ENCODE assay signal across 22 mouse cellular contexts in the genomic region with DNA sequence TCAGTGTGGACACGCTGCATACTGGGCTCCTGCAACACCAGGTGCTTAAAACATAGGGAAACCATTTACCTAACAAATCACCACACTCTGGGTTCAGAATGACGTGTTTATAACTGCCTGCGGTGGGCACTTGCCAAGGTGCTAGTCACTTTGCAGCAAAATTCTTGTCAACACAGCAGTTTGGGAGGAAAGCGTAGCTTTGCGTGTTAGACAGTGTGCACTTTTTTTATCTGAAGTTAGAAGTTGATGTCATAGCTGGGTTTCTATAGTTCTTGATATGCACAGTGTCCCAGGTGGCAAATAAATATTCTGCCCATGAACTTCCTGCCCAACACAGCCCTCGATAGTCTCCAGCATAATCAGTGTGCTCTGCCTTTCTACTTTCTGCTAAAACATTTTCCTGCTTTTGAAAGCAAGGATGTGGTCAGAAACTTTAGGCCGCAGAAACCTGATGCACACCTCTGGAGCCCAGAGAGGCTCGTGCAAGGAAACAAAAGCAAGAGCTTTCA.
DNase-seq lines count a peak whose midpoint lies in the region; ATAC-seq and TF ChIP-seq lines count a peak whose summit lies in the region.
"Had no signal": no experiment of that assay in that cellular context is flagged by ENCODE, and none has a peak within 500 bp of the region (broad histone marks: within the 10 kb centered on the region; RNA-seq: fewer than 3 reads in every experiment).

No protein-coding gene starts in this region.

- H3K27ac ChIP-seq in kidney, postnatal 0 days = peak overlapping the region; percentile 40; the same call in 1 of the 2 replicates
- no peak overlapping the region for H3K27ac ChIP-seq in limb, embryonic 11.5 days (replicated peaks; ENCODE audit: low read depth, low read length)
- no peak overlapping the region for H3K27ac ChIP-seq in liver, embryonic 12.5 days
- H3K27ac ChIP-seq: embryonic facial prominence, embryonic 15.5 days; forebrain, embryonic 10.5 days; hindbrain, embryonic 10.5 days; intestine, embryonic 15.5 days; liver, embryonic 13.5 days; stomach, postnatal 0 days had no signal

- H3K4me3 ChIP-seq in kidney, postnatal 0 days (replicated peaks; ENCODE audit: low read depth, low read length) = no peak overlapping the region
- H3K4me3 ChIP-seq in limb, embryonic 11.5 days (ENCODE audit: low read depth, low read length) = no peak overlapping the region
- no peak overlapping the region for H3K4me3 ChIP-seq in liver, embryonic 12.5 days
- H3K4me3 ChIP-seq: embryonic facial prominence, embryonic 15.5 days; forebrain, embryonic 10.5 days; hindbrain, embryonic 10.5 days; intestine, embryonic 15.5 days; liver, embryonic 13.5 days had no signal

- no peaks in the 10 kb centered on the region for H3K9me3 ChIP-seq in kidney, postnatal 0 days (replicated peaks; ENCODE audit: low read length)
- H3K9me3 ChIP-seq in limb, embryonic 11.5 days (ENCODE audit: control insufficient read depth, low read length) = no peaks in the 10 kb centered on the region
- no peaks in the 10 kb centered on the region for H3K9me3 ChIP-seq in liver, embryonic 12.5 days (replicated peaks)
- H3K9me3 ChIP-seq: embryonic facial prominence, embryonic 15.5 days; forebrain, embryonic 10.5 days; hindbrain, embryonic 10.5 days; intestine, embryonic 15.5 days; liver, embryonic 13.5 days had no signal

- no peaks in the 10 kb centered on the region for H3K27me3 ChIP-seq in kidney, postnatal 0 days (ENCODE audit: insufficient read depth, low read length)
- no peaks in the 10 kb centered on the region for H3K27me3 ChIP-seq in limb, embryonic 11.5 days (ENCODE audit: control insufficient read depth, insufficient read depth, low read length)
- H3K27me3 ChIP-seq in liver, embryonic 12.5 days (replicated peaks) = no peaks in the 10 kb centered on the region
- H3K27me3 ChIP-seq: embryonic facial prominence, embryonic 15.5 days; intestine, embryonic 15.5 days; liver, embryonic 13.5 days; Patski had no signal

- ATAC-seq in kidney, postnatal 0 days (replicated peaks; ENCODE audit: low FRiP score, low read depth) = no peak
- peak; percentile 49 for ATAC-seq in common myeloid progenitor, adult 5-6 weeks (replicated peaks; ENCODE audit: low read depth, poor library complexity, severe bottlenecking)
- peak; percentile 68 for ATAC-seq in limb, embryonic 11.5 days (ENCODE audit: insufficient number of reproducible peaks, low FRiP score, low TSS enrichment, low read depth)
- ATAC-seq in liver, embryonic 12.5 days = no peak
- ATAC-seq: activated CD4-positive, CD25-positive, alpha-beta regulatory T cell, adult 4 months; Patski had no signal

- H3K36me3 ChIP-seq in kidney, postnatal 0 days (ENCODE audit: insufficient read depth, low read length) = no peaks in the 10 kb centered on the region
- H3K36me3 ChIP-seq in limb, embryonic 11.5 days (ENCODE audit: control insufficient read depth, insufficient read depth, low read length) = no peaks in the 10 kb centered on the region
- H3K36me3 ChIP-seq in liver, embryonic 12.5 days = no peaks in the 10 kb centered on the region
- H3K36me3 ChIP-seq: embryonic facial prominence, embryonic 15.5 days; forebrain, embryonic 10.5 days; hindbrain, embryonic 10.5 days; intestine, embryonic 15.5 days; liver, embryonic 13.5 days had no signal

- H3K4me1 ChIP-seq in kidney, postnatal 0 days (replicated peaks; ENCODE audit: insufficient read depth, low read length) = 0 out of 2 replicates have a peak, but pooled peaks cover 8% of the 10 kb centered on the region
- peaks cover 10% of the 10 kb centered on the region; the same call in 1 of the 2 replicates for H3K4me1 ChIP-seq in limb, embryonic 11.5 days (ENCODE audit: control insufficient read depth, insufficient read depth, low read length)
- no peaks in the 10 kb centered on the region for H3K4me1 ChIP-seq in liver, embryonic 12.5 days
- H3K4me1 ChIP-seq: forebrain, embryonic 10.5 days; hindbrain, embryonic 10.5 days; intestine, embryonic 15.5 days; liver, embryonic 13.5 days had no signal

- no peak overlapping the region for H3K9ac ChIP-seq in kidney, postnatal 0 days (ENCODE audit: low read depth, low read length)
- no peak overlapping the region for H3K9ac ChIP-seq in limb, embryonic 11.5 days (ENCODE audit: low read length)
- H3K9ac ChIP-seq in liver, embryonic 12.5 days = no peak overlapping the region
- H3K9ac ChIP-seq: embryonic facial prominence, embryonic 15.5 days; intestine, embryonic 15.5 days; liver, embryonic 13.5 days; lung, embryonic 14.5 days had no signal

- WGBS in kidney, postnatal 0 days = 42% methylated on average over 8 of the region's 8 CpGs
- WGBS in limb, embryonic 11.5 days = 31% methylated on average over 8 of the region's 8 CpGs
- 71% methylated on average over 8 of the region's 8 CpGs for WGBS in liver, embryonic 12.5 days (ENCODE audit: insufficient replicate concordance)

- DNase-seq in kidney, postnatal 0 days (ENCODE audit: low spot score) = peak; percentile 6
- no peak for DNase-seq in kidney, adult 8-10 months
- peak; percentile 50 for DNase-seq in limb, embryonic 11.5 days (ENCODE audit: low spot score)
- peak; percentile 10 for DNase-seq in naive thymus-derived CD4-positive, alpha-beta T cell, adult 2 months (ENCODE audit: low read depth)
- DNase-seq in cerebellum, adult 11 months = no peak
- DNase-seq: adrenal gland, postnatal 10 days; cerebellum, postnatal 25 days; gastrocnemius, postnatal 25 days; liver, embryonic 13.5 days; lung, embryonic 14.5 days; lung, postnatal 36 days; right cerebral cortex, postnatal 4 days had no signal

- TF ChIP-seq CTCF in kidney, postnatal 0 days (IDR thresholded peaks at IDR 0.05; ENCODE audit: low read depth) = no peak

- no peak overlapping the region for H3K4me2 ChIP-seq in kidney, postnatal 0 days (ENCODE audit: low read length)
- no peak overlapping the region for H3K4me2 ChIP-seq in limb, embryonic 11.5 days (ENCODE audit: low read depth, severe bottlenecking)
- H3K4me2 ChIP-seq in liver, embryonic 12.5 days = no peak overlapping the region
- H3K4me2 ChIP-seq: embryonic facial prominence, embryonic 15.5 days; intestine, embryonic 15.5 days; liver, embryonic 13.5 days; lung, embryonic 14.5 days; midbrain, embryonic 11.5 days had no signal

Comparison
In these comparisons a context has a peak if more than half of its experiments do, and no peak if none do; other contexts are left out.
1. DNase-seq: peak in kidney, postnatal 0 days (single experiment), limb, embryonic 11.5 days (single experiment) and naive thymus-derived CD4-positive, alpha-beta T cell, adult 2 months (single experiment); none in kidney, adult 8-10 months (0 of 2) and cerebellum, adult 11 months (single experiment).
2. ATAC-seq: peak in common myeloid progenitor, adult 5-6 weeks (single experiment) and limb, embryonic 11.5 days (single experiment); none in kidney, postnatal 0 days (single experiment) and liver, embryonic 12.5 days (single experiment).